Mouse (Mus musculus): ENCODE measurements around the gene Cfdp1.
A peak's percentile ranks its signal among the peaks of the same experiment; 100 is the strongest.

Cfdp1 gene

DNA sequence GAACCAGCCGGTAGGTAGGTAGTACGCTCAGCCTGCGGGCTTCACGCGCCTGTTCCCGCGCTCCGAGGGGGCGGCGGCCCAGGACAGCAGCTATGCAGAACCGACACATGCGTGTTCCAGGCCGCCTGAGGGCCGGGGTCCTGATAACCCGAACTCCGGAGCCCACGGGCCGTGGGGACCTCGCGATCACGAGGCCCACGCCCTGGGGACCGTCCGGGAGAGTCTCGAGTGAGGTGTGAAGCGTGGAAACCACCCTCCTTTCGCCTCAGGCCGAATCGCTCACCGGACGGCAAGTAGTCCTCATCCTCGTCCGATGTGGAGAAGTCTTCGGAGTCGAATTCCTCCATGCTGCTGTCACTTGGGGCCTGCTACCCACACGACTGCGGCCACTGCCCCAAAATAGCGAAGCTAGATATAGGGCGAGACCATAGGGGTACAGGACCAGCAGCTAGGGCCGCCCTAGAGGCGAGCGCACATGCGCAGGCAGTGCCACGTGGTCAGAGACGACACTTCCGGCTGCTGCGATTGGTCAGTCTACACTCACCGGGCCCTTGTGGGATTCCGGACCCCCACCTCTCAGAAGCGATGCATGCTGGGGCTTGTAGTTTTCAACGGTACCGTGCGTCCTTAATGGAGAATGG is at the start of gene Cfdp1:
Cfdp1 (minus strand) TSS at position 431 of the 641 bp plus-strand sequence.
- DNase-seq (ENCODE audit: low spot score) = peak; percentile 95

DNA sequence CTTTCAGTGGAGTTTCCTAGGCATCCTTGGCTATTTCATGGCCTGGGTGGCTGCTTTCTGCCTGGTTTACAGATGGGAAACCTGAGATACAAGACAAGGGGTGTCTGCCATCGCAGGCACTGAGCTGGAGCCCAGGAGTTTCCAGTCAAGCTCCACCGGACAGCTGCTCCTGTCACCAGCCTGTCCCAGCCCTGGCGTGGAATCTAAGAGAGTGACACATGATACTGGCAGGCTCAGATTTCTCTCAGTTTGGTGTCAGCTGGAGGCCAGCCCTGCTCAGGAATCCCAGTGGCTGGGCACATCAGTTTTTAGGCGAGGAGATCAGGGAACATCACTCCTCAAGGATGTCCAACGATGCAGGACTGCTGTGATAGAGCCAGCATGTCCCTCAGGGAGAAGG is 48.0 kb upstream of the Cfdp1 start:
- DNase-seq (ENCODE audit: low spot score) = no peak

DNA sequence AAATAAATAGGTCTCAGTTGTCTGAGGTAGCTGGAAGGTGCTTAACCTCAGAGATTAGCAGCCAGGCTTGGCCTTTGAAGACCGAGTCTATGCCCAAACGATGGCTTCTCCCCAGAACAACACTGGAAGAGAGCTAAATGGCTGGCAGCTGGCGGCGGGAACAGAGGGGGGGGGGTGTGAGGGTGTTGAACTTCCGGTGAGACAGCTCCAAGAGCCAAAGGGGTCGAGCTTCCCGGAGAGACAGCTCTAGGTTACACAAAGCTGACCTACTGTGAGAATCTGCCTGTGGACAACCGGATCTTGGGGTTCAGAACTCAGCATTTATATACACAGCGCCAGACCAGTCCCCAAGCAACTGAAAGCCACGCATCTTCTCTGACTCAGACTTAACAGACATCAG is 44.5 kb upstream of the Cfdp1 start:
- no peak for DNase-seq (ENCODE audit: low spot score)

DNA sequence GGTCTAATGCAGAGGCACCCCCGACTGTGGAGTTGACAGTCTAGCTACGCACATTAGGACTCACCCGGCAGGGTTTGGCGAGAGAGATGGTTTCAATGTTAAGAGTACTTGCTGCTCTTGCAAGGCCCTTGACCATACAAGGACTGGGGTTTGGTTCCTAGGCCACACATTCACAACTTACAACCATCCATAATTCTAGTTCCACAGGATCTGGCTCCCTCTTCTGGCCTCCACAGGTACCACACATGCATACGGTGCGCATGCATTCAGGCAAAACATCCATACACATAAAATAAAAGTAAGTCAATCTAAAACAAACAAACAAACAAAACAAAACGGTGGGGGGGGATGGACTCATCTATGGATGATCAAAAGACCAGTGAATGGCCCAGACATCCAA is 40.9 kb upstream of the Cfdp1 start:
- DNase-seq (ENCODE audit: low spot score) = no peak

DNA sequence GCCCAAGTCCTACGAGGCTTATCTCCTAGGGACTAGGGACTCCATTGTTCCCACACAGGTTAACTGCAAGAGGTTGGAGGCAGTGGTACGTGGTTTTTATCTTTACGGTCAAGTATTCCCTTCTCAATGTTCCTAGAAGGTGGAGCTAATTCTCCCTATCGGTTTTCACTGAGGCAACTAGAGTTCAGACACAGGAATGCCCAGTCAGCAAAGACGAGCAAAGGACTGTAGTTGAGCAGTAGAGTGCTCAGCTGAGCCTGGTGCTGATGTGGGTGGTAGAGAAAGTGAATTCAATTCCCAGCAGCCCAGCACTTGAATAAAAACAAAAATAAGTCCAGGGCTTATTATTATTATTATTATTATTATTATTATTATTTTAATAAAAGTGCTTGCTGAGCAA is 38.5 kb upstream of the Cfdp1 start:
- no peak for DNase-seq (ENCODE audit: low spot score)

DNA sequence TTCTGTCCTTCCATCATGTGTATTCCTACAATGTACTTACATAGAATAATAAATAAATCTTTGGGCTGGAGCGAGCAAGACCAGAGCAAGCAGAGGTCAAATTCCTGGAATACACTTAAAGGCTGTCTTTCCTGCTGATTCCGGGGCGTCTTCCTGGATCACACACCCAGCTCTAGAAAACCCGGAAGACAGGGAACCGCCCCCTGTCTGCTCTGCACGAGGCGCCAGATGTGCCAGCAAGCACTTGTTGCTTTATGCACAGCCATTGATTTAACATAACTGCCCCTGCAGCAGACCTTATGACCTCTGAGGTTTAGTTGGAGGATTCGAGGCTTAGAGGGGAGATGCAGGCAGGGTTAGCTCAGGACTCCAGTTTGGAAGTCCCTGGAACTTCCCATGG is 37.9 kb upstream of the Cfdp1 start:
- no peak for DNase-seq (ENCODE audit: low spot score)

DNA sequence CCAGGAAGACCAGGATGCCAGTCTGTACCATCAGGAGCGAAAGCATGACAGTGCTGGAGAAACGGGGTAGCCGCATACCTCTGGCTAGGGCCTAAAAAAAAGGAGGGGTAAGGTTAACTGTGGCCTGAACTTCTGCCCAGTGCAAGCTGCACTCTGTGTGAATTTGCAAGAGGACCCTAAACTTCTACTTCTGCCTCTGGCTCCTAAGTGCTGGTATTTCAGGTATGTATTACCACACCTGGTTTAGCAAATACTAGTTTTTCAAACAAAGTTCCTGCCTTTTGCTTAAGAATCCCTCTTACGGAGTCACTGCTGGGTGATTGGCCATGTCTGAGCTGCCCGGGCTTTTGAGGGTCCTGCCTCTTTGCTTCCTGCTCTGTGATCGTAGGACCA is 36.8 kb upstream of the Cfdp1 start:
- DNase-seq (ENCODE audit: low spot score) = no peak

DNA sequence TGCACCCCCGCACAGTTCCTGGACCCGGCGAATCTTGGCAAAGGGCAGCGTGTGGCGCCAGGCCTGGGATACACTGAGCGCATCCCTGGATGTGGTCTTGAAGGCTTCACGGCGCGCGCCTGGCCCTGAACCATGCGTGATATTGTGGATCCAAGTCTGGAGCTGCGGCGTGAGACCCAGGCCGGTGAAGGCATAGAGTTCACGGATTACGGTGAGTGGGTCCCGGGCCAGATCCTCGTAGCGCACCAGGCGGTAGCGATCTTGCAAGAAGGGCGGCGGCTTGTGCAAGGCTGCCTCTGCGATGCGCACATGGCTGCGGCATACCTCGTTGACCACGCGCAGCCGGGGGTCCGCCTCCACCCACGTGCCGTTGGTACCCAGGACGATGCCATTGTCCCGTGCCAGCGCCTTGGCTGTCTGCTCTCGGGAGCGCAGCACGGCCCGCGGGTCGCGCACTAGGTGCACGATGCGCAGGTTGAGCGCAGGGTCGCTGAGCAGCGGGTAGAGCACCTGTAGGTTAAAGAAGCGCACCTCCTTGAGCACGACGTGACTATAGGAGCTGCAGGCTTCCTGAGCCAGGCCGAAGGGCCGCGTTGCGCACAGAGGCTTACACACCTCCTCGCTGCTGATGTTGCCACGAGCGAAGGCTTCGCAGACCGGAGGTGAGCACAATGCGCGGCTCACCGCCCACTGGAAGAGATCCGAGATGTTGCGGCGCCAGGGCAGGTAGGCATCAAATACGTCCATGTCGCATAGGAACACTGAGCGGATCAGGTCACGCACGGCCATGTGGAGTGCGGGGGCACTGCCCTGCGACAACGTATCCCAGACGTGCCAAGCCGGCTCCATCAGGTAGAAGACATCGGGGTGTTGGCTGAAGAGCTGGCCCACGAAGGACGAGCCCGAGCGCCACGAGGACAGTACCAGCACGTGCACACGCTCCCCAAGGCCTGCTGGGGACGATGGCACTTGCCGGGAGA is 36.1 kb upstream of the Cfdp1 start:
- DNase-seq (ENCODE audit: low spot score) = no peak

DNA sequence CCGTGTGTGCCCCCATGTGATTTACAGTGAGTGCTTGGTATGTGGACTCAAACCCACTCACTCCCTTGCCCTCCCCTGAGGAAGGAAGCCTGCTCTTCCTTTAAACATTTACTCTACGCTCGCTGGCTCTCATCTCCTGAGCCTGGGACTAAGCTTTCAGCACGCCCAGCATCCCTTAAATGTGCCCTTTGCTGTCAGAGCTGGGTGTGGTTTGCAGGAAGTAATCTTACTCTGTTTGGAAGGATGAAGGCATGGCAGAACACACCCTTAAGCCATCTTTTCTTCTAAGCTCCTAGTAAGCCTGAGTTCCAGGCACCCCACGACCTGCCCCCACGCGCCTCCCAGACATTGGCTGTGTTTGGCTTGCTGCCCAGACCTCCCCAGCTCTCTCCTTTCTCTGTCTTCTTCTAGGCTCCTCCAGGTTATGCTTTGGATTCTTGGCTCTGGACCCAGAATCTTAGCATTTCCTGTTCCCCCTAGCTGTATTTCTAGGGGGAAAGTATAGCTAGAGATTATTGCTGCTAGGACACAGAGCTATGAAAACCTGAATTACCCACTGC is 34.1 kb upstream of the Cfdp1 start:
- DNase-seq (ENCODE audit: low spot score) = no peak

DNA sequence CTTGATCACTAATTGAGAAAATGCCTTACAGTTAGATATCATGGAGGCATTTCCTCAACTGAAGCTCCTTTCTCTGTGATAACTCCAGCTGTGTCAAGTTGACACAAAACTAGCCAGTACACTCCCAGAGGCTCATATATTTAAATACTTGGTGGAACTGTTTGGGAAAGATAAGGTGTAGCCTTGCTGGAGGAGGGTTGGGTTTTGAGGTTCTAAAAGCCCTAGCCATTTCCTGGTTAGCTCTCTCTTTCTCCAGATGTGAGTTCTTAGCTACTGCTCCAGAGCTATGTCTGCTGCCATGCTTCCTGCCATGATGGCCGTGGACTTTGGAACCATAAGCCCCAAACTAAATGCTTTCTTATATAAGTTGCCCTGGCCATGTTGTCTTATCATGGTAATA is 33.4 kb upstream of the Cfdp1 start:
- no peak for DNase-seq (ENCODE audit: low spot score)

DNA sequence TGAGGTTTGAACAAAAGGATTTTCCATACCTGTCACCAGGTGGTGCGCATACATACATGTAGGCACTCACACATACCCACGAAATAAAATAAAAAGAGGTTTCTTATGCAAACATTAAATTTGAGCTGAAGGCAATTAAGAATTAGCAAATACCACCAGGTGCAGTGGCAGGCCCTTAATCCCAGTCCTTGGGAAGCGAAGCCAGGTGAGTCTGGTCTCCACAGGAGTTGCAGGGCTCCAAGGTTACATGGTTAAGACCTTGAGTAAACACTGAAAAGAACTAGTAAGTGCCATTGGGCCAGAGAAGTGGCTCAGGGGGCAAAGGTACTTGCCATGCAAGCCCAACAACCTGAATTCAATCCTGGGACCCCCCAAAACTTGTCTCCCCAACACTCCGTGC is 29.5 kb upstream of the Cfdp1 start:
- no peak for DNase-seq (ENCODE audit: low spot score)

DNA sequence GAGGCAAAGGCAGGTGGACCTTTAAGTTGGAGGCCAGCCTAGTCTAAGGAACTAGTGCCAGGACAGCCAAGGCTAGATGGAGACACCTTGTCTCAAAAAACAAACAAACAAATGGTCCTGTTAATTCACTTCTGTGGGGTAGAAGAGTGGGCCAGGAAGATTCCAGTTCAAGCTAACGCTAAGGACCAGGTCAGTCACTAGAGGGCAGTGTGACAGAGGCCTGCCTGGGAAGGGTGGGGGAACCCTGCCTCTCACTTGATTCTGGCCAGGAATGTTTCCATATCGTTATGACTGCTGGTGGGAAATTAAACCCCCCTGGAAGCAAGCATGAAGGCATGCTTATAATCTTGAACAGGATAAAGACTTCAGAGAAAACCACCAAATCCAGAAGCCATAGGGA is 27.5 kb upstream of the Cfdp1 start:
- peak; percentile 72 for DNase-seq (ENCODE audit: low spot score)

DNA sequence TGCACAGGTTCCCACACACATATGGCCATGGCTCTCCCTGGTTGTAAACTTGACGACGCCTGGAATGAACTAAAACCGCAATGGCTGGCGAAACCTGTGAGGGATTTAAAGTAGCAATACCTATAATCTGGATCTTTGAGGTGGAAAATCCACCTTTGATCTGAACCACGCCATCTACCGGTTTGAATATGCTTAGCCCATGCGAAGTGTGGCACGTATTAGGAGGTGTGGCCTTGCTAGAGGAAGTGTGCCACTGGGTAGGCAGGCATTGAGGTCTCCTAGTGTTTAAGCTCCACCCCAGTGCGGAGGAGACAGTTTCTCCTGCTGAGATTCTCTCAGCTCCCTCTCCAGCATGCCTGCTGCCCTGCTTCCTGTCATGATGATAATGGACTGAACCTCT is 23.6 kb upstream of the Cfdp1 start:
- no peak for DNase-seq (ENCODE audit: low spot score)

DNA sequence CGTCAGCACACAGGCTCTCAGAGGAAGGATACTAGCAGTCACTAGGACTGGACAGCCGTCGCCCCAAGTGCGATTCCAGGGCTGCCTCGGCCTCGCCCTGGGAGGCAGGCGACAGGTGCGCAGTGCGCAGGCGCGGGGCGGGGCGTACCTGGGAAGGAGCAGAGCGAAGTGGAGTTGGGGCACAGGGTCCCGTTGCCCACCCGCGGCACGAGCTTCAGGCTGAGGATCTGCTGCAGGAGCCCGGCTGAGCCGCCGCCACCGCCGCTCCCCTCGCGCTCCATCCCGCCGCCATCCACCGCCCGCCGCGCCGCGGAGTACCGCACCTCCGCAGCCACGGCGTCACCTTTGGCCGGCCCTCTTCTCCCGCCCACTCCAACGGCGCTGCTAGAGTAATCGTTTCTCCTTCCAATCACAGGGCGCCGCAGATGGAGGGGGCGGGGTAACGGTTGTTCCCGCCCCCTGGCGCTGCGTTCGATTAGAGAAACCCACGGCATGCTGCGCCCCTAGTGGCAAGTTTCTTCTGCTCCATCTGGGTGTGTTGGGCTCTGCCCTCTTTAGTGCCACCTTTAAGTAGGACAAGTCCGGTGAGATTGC is 22.4 kb upstream of the Cfdp1 start, which contains the start of gene Tmem170:
Tmem170 (minus strand) TSS at position 396 of the 594 bp plus-strand sequence.
- peak; percentile 99 for DNase-seq (ENCODE audit: low spot score)

DNA sequence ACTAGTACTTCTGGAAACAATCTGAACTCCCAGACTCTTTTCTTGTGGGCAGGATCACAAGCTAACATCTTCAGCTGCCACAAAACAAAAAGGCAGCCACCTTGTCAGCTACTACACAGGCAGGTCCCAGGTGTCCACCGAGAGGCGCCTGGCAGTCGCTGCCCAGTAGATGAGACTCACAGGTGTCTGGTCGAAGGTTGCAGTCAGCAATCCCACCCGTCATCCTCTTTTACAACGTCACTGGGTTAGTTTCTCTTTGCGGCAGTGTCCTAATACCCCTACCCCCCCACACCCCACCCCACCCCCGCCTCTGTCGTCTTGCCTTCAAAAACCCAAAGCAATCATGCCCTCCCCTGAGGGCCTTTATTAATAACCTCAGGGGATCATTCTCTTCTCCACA is 21.7 kb upstream of the Cfdp1 start:
- DNase-seq (ENCODE audit: low spot score) = no peak

DNA sequence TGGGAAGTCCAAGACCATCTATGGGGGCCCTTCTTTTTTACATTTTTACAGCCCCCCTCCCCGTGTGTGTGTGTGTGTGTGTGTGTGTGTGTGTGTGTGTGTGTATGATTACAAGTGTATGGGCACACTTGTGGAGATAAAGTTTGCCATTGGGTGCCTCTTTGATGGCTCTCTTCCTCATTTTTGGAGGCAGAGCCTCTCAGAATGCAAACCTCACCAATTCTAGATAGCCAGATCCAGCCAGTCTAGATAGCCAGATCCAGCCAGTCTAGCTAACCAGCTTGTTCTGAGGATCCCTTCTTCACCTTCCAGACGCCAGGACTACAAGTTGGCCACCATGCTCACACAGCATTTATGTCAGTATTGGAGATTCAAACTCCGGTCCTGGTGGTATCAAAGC is 17.2 kb upstream of the Cfdp1 start:
- DNase-seq (ENCODE audit: low spot score) = no peak

DNA sequence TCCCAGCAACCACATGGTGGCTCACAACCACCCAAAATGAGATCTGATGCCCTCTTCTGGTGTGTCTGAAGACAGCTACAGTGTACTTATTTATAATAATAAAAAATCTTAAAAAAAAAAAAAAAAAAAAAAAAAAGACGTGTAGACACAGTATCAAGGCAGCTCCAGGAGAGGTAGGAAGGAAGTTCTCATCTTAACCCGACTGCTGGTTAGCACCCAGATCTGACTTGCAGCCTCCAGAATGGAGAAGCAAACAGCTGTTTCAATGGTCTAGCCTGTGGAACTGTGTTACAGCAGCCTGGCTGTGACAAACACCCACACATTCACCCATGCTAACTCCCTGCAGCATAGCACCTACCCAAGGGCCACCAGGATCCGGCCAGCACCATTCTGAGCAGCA is 16.3 kb upstream of the Cfdp1 start:
- no peak for DNase-seq (ENCODE audit: low spot score)

DNA sequence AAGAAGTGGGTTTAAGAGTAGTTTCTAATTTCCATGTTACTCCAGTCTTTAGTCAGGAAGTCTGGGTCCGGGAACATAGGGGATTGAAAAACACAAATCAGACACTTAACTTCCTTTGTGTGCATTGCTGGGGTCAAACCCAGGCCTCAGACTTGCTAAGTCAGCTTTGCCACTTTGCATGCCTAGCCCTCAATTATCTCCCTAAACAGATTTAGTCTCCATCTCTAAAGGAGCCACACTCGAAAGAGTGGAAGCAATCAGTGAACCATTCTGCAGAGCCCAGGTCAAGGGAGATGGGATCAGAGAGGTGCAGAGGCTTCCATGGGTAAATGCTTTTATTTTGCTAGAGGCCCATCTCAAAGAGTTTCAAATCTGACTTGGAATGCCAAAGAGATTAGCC is 14.6 kb upstream of the Cfdp1 start:
- DNase-seq (ENCODE audit: low spot score) = no peak

DNA sequence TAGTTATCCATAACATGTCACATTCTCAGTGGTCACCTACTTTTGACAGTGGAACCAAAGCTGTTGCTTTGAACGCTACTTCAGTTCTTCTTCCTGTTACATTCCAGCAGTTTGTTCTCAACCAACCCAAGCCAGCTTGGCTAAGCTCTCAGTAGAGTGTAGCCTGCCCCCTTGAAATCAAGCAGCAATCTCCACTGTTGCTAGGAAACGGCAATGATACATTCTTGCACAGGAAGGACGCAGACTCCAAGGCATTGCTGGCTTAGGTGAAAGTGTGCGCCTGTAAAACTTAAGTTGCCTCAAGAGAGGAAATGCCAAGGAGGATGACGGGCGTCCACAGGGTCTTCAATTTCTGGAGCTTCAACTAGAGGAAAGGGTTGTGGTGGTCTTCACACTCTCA is 11.8 kb upstream of the Cfdp1 start:
- DNase-seq (ENCODE audit: low spot score) = no peak

DNA sequence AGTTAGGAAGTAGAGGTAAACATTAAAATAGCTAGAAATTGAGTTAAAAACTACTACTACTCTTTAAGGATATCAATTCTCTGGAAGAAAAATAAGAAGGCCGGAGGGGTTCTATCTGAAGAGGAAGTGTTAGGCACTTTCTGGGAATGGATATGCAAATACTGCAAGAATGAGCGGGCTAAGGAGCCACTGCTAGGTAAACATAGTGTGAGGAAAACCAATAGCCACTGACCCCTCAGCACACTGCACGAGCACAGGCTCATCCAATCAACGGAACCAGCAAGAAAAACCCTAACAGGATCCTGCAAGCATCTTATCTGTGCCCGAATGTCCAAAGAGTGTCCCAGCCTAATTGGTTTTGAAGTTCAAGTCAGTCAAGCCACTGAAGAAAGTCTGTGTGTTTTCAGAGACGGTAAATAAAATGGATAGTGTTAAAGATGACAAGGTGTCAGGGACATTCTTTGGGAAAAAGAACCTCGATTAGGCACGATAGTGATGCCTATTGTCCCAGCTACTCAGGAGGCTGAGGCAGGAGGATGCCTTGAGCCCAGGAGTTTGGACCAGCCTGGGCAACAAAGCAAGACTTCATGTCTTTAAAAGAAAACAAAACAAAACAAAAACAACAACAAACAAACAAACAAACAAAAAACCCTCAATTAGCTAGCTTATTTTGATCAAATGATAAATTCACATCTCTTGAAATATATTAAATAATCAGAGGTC is 11.2 kb upstream of the Cfdp1 start:
- DNase-seq (ENCODE audit: low spot score) = no peak

DNA sequence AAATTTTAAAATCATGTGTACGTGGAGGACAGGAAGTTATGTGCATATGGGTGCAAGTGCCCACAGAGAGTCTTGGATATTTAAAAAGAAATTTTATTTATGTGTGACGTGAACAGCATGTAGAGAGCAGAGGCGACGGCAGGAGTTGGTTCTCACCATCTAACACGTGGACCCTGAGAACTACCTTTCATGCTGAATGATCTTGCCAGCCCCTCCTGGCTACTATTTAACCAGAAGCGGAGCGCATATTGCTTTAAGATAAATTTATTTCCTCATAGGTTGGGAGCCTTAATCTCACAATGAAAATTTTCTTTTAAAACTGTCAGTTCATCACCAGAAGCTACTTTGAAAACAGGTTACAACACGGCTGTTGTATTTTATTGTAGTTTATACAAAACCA is 10.6 kb upstream of the Cfdp1 start:
- DNase-seq (ENCODE audit: low spot score) = no peak

DNA sequence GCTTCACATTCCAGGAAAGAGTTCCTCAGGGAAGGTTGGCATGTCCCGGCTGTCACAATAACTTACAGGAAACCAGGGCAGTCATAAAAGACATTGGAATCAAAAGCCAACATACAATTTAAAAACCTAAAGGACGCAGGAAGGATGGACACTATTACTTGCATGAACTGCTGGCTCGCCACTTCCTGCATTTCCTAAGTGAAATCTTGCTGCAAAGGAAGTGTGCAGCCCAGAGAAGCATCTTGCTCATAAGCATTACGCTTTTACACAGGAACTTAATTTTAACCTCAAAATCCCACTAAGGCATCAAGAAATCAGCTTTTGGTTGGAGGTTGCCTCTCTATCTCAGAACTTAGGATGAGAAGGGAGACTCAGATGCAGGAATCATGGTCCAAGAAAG is 9.2 kb upstream of the Cfdp1 start:
- no peak for DNase-seq (ENCODE audit: low spot score)
